Mouse (Mus musculus): ENCODE results near the gene Pnpla8. TPM values are rescaled to one million over a fixed set of nuclear protein-coding genes. Genes with fewer than 3 reads are reported as not detected.
"Not testable (repeated sequence)": the region's sequence is repeated elsewhere in the genome, so short reads cannot be mapped to it uniquely, and the experiment has no call there.

Pnpla8 gene
- 133 and 158 TPM in 2 replicates for polyA plus RNA-seq (2014; fragmentation: Nextera tagmentation; extraction: Ambion mirVana)

DNA sequence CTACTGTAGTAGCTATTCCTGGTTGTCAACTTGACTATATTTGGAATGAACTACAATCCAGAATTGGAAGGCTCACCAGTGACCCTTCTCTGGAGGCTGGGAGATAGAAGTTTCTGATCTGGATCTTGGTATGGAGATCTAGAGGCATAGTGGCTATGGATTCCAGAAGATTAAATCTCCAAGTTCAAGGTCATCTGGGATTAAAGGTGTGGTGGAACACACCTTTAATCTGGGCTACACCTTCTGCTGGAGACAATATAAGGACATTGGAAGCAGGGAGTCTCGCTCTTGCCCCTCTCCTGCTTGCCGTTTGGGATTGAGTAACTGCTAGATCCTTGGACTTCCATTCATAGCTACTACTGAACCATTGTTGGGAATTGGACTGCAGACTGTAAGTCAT is at the start of gene Pnpla8:
Pnpla8 (plus strand) TSS at position 301 of the 400 bp plus-strand sequence.
- peak within 1 kb of the TSS; percentile 73 for H3K9ac ChIP-seq (ENCODE audit: low read length)
- WGBS, result 91% methylated on average over 2 of the region's 2 CpGs
- not testable (repeated sequence) for H3K9me3 ChIP-seq (replicated peaks; ENCODE audit: control insufficient read depth, low read length); H3K27ac ChIP-seq (ENCODE audit: low read depth, low read length); DNase-seq (ENCODE audit: low spot score); H3K4me1 ChIP-seq (ENCODE audit: control insufficient read depth, insufficient read depth, low read length); H3K27me3 ChIP-seq (replicated peaks; ENCODE audit: control insufficient read depth, insufficient read depth, low read length); ATAC-seq; H3K36me3 ChIP-seq (ENCODE audit: control insufficient read depth, insufficient read depth, low read length)
- peak within 1 kb of the TSS; percentile 55 for H3K4me3 ChIP-seq (ENCODE audit: low read depth, low read length)
- H3K4me2 ChIP-seq (ENCODE audit: low read length), result peak within 1 kb of the TSS; percentile 79

DNA sequence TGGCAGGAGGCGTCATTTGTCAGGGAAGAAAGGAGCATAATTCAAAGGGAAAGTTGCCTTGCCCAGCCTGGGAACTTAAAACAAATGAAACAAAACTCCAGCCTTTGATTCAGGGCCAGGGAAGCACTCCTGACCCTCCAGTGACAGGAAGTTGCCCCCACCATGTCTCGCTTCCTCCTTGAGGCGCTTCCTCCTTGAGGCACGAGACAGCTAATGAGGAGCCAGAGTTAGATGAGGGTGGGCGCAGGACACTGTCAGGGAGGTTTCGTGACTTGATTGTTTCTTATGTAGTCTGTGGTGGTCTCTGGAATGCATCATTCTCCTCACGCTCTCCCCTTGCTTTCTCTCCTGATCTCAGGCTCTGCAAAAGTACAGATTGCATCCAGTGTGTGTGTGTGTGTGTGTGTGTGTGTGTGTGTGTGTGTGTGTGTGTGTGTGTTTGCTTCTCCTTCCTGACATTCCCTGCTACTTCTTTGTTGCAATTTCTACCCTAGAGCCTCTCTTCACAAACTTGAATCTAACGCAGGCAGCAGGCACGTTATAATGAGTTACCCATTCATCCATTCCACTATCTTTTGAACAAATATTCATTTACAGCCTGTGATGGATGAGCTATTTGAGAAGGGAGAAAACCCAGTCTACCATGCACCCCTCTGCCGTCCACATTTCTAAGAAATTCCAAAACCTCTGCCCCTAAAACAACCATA is 44.7 kb upstream of the Pnpla8 start:
- Histone ChIP-seq H3K36me3 (ENCODE audit: control insufficient read depth, insufficient read depth, low read length) (no peaks in the 10 kb centered on the region), H3K4me2 (ENCODE audit: low read length) (peak overlapping the region; percentile 16), H3K4me3 (ENCODE audit: low read depth, low read length) (no peak overlapping the region), H3K4me1 (ENCODE audit: control insufficient read depth, insufficient read depth, low read length) (peaks cover 11% of the 10 kb centered on the region; the same call in 1 of the 2 replicates), H3K27me3 (replicated peaks; ENCODE audit: control insufficient read depth, insufficient read depth, low read length) (no peaks in the 10 kb centered on the region), H3K9ac (ENCODE audit: low read length) (0 out of 2 replicates have a peak overlapping the region, but pooled peaks have one; percentile 25), H3K27ac (ENCODE audit: low read depth, low read length) (peak overlapping the region; percentile 44; the same call in 1 of the 2 replicates), H3K9me3 (replicated peaks; ENCODE audit: control insufficient read depth, low read length) (no peaks in the 10 kb centered on the region)
- peak; percentile 24; the same call in 1 of the 2 replicates for ATAC-seq
- DNase-seq (ENCODE audit: low spot score), result peak; percentile 20
- 39% methylated on average over 10 of the region's 10 CpGs for WGBS

DNA sequence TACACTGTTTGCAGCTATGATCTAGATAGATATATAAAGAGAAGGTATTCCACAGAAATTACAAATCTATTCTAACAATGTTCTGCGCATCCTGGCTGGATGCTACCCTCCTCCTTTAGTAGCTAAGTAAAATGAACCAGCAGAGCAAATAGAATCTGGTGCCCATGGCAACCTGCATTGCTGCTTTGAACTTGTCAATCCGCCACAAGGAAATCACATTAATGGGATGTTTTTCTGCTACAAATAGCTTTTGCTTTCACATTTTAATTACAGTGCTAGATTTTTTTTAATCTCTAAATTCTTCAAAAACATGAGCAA is 44.2 kb upstream of the Pnpla8 start:
- 0 out of 2 replicates have a peak overlapping the region, but pooled peaks have one; percentile 44 for H3K27ac ChIP-seq (ENCODE audit: low read depth, low read length)
- no peaks in the 10 kb centered on the region for H3K36me3 ChIP-seq (ENCODE audit: control insufficient read depth, insufficient read depth, low read length)
- H3K4me2 ChIP-seq (ENCODE audit: low read length), result peak overlapping the region; percentile 16; the same call in 1 of the 2 replicates
- H3K4me1 ChIP-seq (ENCODE audit: control insufficient read depth, insufficient read depth, low read length), result peaks cover 11% of the 10 kb centered on the region; the same call in 1 of the 2 replicates
- 0 out of 2 replicates have a peak overlapping the region, but pooled peaks have one; percentile 25 for H3K9ac ChIP-seq (ENCODE audit: low read length)
- 40% methylated on average over 2 of the region's 2 CpGs for WGBS
- DNase-seq (ENCODE audit: low spot score) (peak; percentile 71), ATAC-seq (peak; percentile 54; the same call in 1 of the 2 replicates)
- no peaks in the 10 kb centered on the region for H3K27me3 ChIP-seq (replicated peaks; ENCODE audit: control insufficient read depth, insufficient read depth, low read length)
- H3K9me3 ChIP-seq (replicated peaks; ENCODE audit: control insufficient read depth, low read length), result no peaks in the 10 kb centered on the region
- H3K4me3 ChIP-seq (ENCODE audit: low read depth, low read length), result no peak overlapping the region

DNA sequence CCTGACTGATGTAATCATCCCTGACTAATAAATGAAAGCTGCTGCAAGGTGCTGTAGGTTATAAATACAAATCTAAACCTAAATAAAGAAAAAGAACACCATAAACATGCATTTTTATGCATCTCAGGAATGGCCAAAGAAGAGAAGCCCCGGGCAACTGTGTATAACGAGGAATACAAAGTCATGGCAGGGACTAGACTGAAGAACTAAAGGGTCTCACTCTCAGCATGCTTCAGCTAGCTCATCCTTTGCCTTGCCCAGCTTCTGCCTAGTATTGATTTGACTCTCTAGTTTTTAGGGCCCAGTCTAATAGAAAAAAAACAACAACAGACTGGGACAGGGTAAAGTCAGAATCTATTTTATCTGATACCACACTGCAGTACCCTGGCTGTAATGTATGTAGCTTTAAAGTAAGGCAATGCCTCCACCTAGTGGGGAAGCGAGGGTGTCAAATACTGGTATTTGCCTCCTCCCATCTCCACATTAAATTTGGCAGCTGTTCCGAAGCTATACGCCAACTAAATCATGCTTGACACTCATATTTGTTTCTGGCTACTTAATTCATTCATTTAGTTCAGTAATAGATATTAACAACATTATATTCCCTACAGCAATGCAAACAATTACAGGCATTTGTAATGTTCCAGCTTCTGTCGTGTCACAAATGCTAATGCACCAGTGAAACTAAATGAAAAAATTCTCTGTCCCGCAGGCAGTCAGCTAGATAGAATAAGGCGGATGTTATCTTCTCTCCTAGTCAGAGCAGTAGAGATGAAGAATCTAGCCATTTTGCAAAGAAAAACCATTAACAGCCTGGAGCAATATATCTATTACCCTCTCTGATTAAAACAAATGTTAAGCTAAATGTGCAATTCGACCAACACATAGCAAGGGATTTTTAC is 39.8 kb upstream of the Pnpla8 start:
- no peaks in the 10 kb centered on the region for H3K27me3 ChIP-seq (replicated peaks; ENCODE audit: control insufficient read depth, insufficient read depth, low read length)
- no peaks in the 10 kb centered on the region for H3K36me3 ChIP-seq (ENCODE audit: control insufficient read depth, insufficient read depth, low read length)
- DNase-seq (ENCODE audit: low spot score) (peak; percentile 90), ATAC-seq (peak; percentile 94)
- WGBS, result 49% methylated on average over 9 of the region's 9 CpGs
- no peak overlapping the region for H3K9ac ChIP-seq (ENCODE audit: low read length)
- no peak overlapping the region for H3K4me2 ChIP-seq (ENCODE audit: low read length)
- H3K4me1 ChIP-seq (ENCODE audit: control insufficient read depth, insufficient read depth, low read length), result peaks cover 8% of the 10 kb centered on the region; the same call in 1 of the 2 replicates
- no peak overlapping the region for H3K4me3 ChIP-seq (ENCODE audit: low read depth, low read length)
- H3K27ac ChIP-seq (ENCODE audit: low read depth, low read length), result no peak overlapping the region
- no peaks in the 10 kb centered on the region for H3K9me3 ChIP-seq (replicated peaks; ENCODE audit: control insufficient read depth, low read length)

DNA sequence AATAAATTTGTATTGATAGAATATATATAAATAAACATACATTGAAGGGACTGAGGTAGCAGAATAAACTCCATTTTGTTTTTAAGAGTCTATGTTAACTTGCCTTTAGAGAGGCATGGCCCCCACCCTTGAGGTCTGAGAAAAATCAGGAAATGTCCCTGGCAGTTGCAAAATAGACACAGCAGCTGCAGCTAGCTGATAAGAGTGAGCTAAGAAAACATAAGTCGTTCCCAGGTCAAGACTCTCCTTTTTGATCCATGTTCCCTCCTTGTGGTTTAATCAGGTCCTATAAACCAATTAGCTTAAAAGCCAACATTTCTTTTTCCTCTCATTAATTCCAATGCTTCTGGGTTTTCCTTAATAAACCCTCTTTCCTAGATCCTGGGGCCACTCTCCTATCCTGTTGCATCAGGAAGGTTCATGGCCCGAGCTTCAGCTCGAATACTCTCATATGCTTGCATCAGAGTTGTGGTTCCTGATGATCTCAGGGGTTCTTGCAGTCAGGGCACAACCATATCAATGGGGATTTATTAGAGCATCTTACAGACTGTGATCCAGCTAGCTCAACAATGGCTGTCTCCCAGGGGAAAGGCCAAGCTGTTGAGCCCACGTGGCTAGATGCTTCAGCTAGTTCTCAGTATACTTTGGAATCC is 23.2 kb upstream of the Pnpla8 start:
- Histone ChIP-seq H3K36me3 (ENCODE audit: control insufficient read depth, insufficient read depth, low read length) (0 out of 2 replicates have a peak, but pooled peaks cover 4% of the 10 kb centered on the region), H3K27me3 (replicated peaks; ENCODE audit: control insufficient read depth, insufficient read depth, low read length) (no peaks in the 10 kb centered on the region), H3K9ac (ENCODE audit: low read length) (no peak overlapping the region), H3K4me1 (ENCODE audit: control insufficient read depth, insufficient read depth, low read length) (no peaks in the 10 kb centered on the region), H3K4me3 (ENCODE audit: low read depth, low read length) (no peak overlapping the region), H3K9me3 (replicated peaks; ENCODE audit: control insufficient read depth, low read length) (no peaks in the 10 kb centered on the region), H3K4me2 (ENCODE audit: low read length) (no peak overlapping the region), H3K27ac (ENCODE audit: low read depth, low read length) (no peak overlapping the region)
- 82% methylated on average over 4 of the region's 4 CpGs for WGBS
- DNase-seq (ENCODE audit: low spot score) (no peak), ATAC-seq (no peak)

DNA sequence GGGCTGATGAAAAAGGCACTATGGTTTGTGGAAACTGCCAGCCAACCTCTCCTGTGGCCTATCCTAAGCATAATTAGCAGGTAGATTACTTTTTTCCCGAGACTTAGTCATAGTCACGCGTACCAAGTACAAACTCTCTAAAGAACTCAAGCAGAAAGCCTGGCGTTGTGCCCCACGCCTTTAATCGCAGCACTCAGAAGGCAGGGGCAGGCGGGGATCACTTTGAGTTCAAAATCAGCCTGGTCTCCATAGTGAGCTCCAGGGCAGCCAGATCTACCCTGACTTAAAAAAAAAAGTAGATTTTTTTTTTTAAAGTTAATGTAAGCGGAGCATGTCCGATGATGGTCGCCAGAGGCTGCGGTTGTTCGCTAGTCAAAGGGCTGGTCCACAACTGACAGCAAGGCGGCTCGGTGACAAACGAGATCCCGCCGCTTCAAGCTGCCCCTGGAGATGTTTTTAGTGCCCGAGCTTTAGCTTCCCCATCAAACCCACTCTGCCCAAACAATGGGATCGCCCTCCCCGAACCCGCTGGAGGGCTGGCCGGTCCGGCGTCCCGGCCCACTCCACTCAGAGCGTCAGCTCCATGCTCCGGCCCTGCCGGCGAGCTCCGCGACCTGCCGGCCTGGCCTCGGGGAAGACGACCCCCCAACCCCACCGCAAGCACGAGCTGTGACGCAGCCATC is 11.9 kb upstream of the Pnpla8 start:
- no peaks in the 10 kb centered on the region for H3K9me3 ChIP-seq (replicated peaks; ENCODE audit: control insufficient read depth, low read length)
- under 1% methylated on average over 37 of the region's 37 CpGs for WGBS
- ATAC-seq (no peak), DNase-seq (ENCODE audit: low spot score) (peak; percentile 51)
- peaks cover 17% of the 10 kb centered on the region for H3K4me1 ChIP-seq (ENCODE audit: control insufficient read depth, insufficient read depth, low read length)
- H3K9ac ChIP-seq (ENCODE audit: low read length), result peak overlapping the region; percentile 93
- peak overlapping the region; percentile 85 for H3K27ac ChIP-seq (ENCODE audit: low read depth, low read length)
- H3K36me3 ChIP-seq (ENCODE audit: control insufficient read depth, insufficient read depth, low read length), result peaks cover 8% of the 10 kb centered on the region
- H3K27me3 ChIP-seq (replicated peaks; ENCODE audit: control insufficient read depth, insufficient read depth, low read length), result no peaks in the 10 kb centered on the region
- H3K4me3 ChIP-seq (ENCODE audit: low read depth, low read length), result peak overlapping the region; percentile 96
- peak overlapping the region; percentile 87 for H3K4me2 ChIP-seq (ENCODE audit: low read length)

DNA sequence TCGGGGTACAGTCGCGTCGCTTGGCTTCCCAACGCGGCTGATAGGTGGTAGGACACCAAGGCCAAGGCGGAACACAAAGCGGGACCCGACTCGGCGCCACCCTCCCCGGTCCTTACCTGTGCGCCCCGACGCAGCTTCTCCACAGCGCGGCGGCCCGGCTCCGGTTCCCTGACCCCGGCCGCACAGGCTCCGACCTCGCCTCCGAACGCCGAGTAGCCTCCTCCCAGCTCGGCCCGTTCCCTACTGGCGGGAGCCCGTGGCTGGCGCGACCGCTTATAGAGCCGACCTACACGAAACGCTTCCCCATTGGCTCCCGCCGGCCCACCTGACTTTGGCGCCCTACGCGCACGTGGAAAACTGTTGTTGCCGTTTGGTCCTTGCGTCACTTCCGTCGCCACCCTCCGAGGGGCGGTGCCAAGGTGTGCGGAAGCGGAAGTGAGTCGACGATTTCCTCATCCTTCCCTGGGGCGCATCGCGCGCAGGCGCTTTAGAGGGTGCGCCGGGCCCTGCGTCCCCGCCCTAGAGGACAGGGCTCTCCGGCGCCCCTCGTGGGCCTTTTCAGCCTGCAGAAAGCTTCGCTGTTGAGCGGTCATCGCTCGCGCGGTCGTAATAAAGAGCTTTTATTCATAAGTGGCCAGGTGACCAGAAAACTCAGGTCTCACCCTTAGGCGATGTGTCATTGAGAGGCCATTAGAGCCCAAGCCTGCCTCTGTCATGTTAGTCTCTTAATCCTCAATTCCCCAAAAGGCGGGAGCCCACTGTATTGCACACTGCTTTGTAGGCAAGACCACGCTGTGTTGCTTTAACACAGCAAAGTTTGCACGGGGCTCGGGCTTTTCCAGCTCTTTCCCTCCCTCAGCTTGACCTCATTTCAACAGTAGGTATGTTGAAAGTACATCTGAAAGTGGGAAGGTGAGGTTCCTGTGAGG is 11.1 kb upstream of the Pnpla8 start, which contains the start of gene Dnajb9:
Dnajb9 (minus strand) TSS at position 503 of the 929 bp plus-strand sequence.
- ATAC-seq (peak; percentile 99), DNase-seq (ENCODE audit: low spot score) (peak; percentile 100)
- Histone ChIP-seq H3K9me3 (replicated peaks; ENCODE audit: control insufficient read depth, low read length) (no peaks in the 10 kb centered on the region), H3K27ac (ENCODE audit: low read depth, low read length) (peak within 1 kb of the TSS; percentile 85), H3K9ac (ENCODE audit: low read length) (peak within 1 kb of the TSS; percentile 93), H3K4me1 (ENCODE audit: control insufficient read depth, insufficient read depth, low read length) (peaks cover 17% of the 10 kb centered on the region), H3K36me3 (ENCODE audit: control insufficient read depth, insufficient read depth, low read length) (peaks cover 7% of the 10 kb centered on the region), H3K4me2 (ENCODE audit: low read length) (peak within 1 kb of the TSS; percentile 87), H3K4me3 (ENCODE audit: low read depth, low read length) (peak within 1 kb of the TSS; percentile 96), H3K27me3 (replicated peaks; ENCODE audit: control insufficient read depth, insufficient read depth, low read length) (no peaks in the 10 kb centered on the region)
- under 1% methylated on average over 77 of the region's 77 CpGs for WGBS

Data from forebrain, embryonic 14.5 days (tissue).